Mouse (Mus musculus) MEL-GATA-1-ER (cell line): ENCODE results near the gene B4galt2.

Experiments used
- DNase-seq: peaks from one replicate; pipeline ENCODE4 v3.0.0-alpha.2; 2012; ENCODE audit warnings: low read depth; ENCODE audit errors: extremely low read depth

The B4galt2 gene

GRCm38 (mm10) chr4:117882701-117883691 is at the start of gene B4galt2:
Gene B4galt2 (minus strand): TSS chr4:117883487.
- DNase-seq: no peak

GRCm38 (mm10) chr4:117929391-117929881 is 46.1 kb upstream of the B4galt2 start, which contains the start of gene Artn:
Gene Artn (minus strand): TSS chr4:117929763.
- no peak for DNase-seq

GRCm38 (mm10) chr4:117928699-117929241 is 45.5 kb upstream of the B4galt2 start:
- peak; percentile 85 for DNase-seq

- DNase-seq: peak; percentile 36
These were observed 44.9 kb upstream of the B4galt2 start for GRCm38 (mm10) chr4:117928234-117928633.

GRCm38 (mm10) chr4:117926545-117927482 is 43.5 kb upstream of the B4galt2 start:
- DNase-seq: no peak

GRCm38 (mm10) chr4:117924916-117925315 is 41.6 kb upstream of the B4galt2 start:
- no peak for DNase-seq

- DNase-seq: no peak
These were observed 40.2 kb upstream of the B4galt2 start for GRCm38 (mm10) chr4:117923450-117923849.

GRCm38 (mm10) chr4:117921358-117921757 is 38.1 kb upstream of the B4galt2 start:
- DNase-seq: no peak

- no peak for DNase-seq
These were observed 35.5 kb upstream of the B4galt2 start for GRCm38 (mm10) chr4:117918762-117919161.

GRCm38 (mm10) chr4:117918261-117918660 is 35.0 kb upstream of the B4galt2 start:
- peak; percentile 35 for DNase-seq

GRCm38 (mm10) chr4:117917847-117918246 is 34.6 kb upstream of the B4galt2 start:
- DNase-seq: peak; percentile 39

GRCm38 (mm10) chr4:117917402-117917801 is 34.1 kb upstream of the B4galt2 start:
- peak; percentile 72 for DNase-seq

- peak; percentile 24 for DNase-seq
These were observed 33.1 kb upstream of the B4galt2 start for GRCm38 (mm10) chr4:117916386-117916785.

GRCm38 (mm10) chr4:117915489-117916105 is 32.3 kb upstream of the B4galt2 start:
- DNase-seq: peak; percentile 62

GRCm38 (mm10) chr4:117914591-117915442 is 31.5 kb upstream of the B4galt2 start, which contains the start of gene Ipo13:
Gene Ipo13 (minus strand): TSS chr4:117914999.
- DNase-seq: peak; percentile 82

- no peak for DNase-seq
These were observed 30.7 kb upstream of the B4galt2 start for GRCm38 (mm10) chr4:117914031-117914430.

GRCm38 (mm10) chr4:117913421-117913820 is 30.1 kb upstream of the B4galt2 start:
- no peak for DNase-seq

- no peak for DNase-seq
These were observed 29.5 kb upstream of the B4galt2 start for GRCm38 (mm10) chr4:117912685-117913273.

- DNase-seq: no peak
These were observed 28.9 kb upstream of the B4galt2 start for GRCm38 (mm10) chr4:117912131-117912561.
